Mouse (Mus musculus) urinary bladder, postnatal 14 days (tissue): Measurements from ENCODE around the gene Hgfac.
A peak's percentile ranks its signal among the peaks of the same experiment; 100 is the strongest.

Source experiments
- DNase-seq: peaks from one replicate; pipeline ENCODE4 v3.0.0; 2021; ENCODE audit warnings: low spot score

Hgfac gene

DNA sequence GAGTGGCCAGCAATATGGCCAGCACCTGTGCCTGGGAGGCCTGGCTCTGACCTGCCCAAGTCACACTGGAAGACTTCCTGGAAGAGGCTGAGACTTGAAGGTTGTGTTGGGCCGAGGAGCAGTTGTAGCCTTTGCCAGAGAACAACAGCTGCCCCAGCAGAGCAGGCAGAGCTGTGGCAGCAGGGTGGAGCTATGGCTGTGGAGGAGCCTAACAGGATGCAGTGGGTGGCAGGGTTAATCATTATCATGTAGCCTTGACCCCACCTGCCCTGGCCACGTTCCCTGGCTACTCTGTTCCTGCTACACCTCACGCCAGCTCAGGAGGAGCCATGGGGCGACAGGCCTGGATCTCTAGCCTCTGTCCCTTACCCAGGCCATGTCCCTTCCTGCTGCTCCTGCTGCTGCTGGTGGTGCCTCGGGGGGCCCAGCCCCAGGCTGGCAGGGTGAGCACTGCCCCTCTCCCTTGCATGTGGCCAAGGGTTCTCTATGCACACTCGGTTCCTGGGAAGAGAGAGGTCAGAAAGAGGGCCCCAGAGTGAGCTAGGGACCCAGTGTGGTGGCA lies at the start of gene Hgfac:
TSS of gene Hgfac (plus strand) at position 242 of the 562 bp plus-strand sequence.
- peak; percentile 64 for DNase-seq

DNA sequence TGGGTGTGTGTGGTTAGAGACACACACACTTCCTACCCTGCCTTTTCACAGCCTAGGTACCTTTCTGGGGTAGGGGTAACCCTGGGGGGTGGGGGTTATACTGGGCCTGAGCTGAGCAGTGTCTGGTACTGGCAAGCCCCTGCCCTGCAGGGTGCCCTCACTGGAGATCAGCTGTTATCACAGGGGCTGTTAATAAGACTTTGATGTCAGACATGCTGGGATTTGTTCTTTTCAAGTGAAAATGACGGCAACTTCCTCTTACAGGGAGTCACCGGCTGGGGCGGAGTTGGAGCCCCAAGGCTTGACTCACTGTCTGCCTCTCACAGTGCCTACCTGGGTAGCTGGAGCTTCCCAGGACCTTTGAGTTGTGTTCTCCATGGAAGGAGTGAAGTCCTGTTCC lies 42.6 kb upstream of the Hgfac start:
- DNase-seq: peak; percentile 71

DNA sequence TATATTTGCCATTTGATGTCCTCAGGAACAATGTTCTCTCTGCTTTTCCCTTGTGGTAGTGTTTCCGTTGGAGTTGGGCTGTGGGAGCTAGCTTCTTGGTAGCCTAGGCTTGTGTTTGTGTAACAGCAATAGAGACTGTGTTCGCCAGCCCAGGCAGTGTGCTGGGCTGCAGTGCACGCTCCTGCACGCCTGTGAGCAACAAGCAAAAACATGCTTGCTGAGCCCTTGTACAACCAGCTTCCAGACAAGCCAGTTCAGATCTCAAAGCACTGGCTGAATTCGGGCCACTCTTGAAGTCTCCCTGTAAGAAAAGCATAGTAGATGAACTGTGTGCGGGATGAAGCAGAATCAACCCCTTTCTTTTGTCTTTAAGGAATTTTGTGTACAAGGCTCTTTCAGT lies 42.0 kb upstream of the Hgfac start:
- DNase-seq: peak; percentile 57

DNA sequence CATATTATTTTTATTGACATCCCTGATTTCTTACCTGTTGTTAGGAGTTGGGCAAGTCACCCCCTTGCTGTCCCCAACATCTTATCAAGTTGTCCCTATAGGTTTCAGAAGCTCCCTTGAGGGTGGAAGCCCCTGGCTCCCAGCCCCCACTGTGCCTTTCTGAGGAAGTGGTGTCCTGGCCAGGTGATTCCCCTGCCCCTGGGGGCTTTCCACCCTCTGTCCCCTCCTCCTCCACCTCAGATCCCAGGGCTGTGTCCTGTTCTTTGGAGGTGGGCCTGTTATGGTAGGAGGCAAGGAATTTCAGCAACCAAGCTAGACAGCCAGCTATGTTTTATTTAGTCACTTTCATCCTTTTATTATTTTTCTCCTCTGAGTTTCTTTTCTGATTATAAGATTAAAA lies 41.0 kb upstream of the Hgfac start:
- DNase-seq: no peak

DNA sequence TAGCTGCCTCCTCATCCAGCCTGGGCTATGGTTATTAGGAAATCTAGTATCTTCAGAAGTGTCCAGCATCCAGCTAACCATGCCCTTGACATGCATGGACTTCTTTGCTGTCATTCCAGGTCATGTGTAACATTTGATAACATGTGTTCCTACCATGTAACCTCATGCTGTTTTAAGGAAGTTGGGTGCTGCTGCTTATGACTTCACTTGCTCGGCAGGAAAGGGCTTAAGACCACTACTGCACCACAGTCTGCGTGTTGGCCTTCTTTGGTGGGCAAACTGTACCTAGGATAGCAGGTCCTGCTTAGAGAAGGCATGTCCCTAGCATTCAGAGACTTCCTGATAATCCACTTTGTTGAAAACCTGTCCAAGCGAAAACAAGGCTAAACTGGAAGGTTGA lies 40.2 kb upstream of the Hgfac start:
- no peak for DNase-seq

DNA sequence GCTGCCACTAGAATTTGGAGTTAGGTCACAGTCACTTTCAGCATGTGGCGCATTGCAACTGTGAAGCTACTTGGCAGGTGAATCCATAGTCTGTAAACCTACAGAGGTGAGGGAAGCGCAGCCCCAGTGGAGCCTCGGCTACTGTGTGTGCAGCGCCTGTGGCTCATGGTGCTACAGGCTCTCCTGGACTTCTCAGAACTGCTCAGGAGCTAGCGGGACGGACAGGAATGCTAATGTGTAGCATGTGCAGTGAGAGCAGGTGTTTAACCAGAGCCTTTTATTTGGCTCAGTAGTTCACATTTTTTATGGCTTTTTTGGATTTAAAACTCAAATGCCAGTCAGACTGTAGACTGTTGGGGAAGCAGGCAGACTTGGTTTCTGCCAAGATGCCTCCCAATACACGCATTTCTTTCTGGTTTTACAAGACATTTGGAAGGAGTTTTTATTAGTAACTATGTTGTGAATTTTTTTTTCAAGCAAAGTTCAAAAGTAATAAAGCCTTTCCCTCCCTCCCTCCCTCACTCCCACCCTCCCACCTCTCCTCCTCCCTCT lies 37.6 kb upstream of the Hgfac start:
- no peak for DNase-seq

DNA sequence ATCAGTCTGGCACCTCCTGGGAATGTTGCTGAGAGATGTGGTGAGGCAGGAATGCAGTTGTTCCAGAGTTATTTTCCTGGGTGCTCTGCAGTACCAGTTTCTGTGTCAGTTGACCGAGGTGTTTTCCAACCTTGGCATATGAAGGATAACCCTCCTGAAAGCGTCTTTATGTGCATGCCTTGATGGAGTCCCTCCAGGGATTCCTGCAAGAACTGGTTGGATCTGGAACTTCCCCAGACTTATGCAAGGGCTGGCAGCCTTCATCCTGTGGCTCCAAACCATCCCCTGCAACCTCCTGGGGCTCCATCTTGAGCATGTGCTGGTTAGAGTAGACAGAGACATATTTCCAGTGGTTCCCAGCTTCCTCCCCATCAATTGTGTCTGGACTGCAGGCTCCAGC lies 36.5 kb upstream of the Hgfac start:
- DNase-seq: no peak

DNA sequence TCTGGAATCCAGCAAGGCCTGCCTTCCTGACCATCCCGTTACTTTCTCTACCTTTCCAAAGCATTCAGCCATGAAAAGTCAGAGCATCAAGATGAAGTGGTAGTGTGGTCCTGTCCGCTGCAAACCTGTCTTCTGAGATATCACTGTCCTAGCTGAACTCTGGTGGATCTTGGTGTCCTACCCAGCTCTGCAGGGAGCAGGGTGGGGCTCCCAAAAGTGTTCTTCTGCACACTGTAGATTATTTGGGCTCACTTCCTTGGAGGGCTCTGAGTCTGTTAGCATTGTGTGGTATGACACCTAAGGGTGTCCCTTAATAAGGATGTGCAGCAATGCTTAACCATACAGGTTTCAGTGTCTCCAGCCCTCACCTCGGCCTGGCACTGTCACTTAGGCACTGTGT lies 35.6 kb upstream of the Hgfac start:
- no peak for DNase-seq

DNA sequence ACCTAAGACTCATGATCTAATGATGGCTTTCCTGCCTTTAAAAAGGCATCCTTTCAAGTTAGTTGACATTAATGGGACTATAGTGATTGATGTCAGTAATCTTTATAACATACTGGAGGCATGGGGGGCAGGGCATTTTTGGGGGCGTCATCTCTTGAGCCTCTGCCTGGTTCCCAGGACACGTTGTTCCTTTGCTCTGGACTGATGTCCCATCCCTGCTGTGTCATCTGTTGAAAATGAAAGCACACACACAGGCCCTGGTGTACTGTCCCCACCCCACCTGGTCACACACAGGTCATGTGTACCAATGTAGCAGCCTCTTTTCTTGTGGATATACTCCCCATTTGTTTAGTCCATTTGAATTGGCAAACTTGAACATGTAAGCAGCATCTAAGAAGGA lies 34.7 kb upstream of the Hgfac start:
- DNase-seq: no peak

DNA sequence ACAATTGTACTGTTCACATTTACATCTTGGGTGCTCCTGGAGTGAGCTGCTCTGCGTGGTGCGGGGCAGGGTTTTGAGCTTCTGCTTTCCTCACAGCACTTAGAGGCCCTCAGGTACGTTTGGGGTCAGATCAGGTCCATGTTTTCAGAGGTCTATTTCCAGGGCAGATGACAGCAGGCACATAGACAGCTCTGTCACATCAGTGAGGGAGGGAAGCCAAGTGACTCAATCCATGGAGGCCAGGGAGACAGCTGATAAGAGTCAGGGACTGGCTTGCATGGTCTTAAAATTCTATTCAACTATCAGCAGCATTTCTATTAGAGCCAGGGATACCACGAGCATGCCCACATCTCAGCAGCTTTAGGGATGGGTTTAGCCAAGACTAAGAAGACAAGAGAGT lies 32.1 kb upstream of the Hgfac start:
- DNase-seq: no peak

DNA sequence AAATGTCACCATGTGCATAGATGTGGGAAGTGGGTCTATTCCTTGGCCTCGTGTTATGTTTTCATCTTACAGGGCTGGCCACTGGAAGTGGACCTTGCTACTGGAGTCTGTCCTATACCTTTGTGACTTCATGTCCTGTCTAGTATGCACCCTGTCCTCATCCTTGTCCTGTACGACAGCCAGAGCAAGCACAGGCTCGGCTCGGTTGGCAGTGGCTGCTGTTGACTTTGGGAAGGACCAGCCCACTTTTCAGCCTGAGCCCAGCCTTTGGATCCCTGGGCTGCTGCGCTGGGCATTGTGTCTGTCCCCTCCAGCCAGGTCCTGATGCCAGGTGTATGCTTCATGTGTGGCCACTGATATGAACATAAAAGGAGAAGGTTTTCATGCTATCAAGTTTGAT lies 30.7 kb upstream of the Hgfac start:
- DNase-seq: no peak

DNA sequence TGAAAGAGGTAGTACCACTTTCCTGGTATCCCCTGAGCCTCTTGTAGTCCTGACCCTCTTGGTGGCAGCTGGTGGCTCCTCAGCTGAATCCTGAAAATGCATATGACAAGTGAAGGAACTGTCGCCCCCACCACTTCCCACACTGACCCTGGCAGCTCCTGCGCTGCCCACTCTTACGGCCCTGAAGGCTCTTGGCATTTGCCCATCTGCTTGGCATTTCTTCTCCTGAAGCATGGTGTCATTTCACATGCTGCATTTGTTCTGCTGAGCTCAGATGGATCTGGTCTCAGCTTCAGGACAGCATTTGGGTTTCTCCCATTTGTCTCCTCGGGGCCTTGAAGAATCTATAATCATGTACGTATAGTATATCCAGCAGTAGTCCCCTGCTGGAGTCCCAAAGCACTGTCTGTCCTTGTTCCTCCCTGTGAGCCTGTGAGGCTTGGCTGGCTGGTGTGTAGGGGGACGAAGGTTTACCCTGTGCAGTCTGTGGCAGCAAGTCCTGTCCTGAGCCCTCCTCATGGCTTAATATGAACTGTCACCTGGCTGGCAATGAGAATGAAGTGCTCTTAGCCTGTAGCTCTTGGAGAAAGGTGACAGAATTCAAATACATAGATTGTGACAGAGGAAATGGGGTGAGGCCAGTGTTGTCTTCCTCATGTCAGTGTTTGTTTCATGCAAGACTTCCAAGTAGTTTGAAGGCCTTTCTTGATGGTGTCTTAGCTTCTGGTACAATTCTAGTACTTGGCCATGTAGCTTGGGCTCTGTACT lies 30.0 kb upstream of the Hgfac start:
- no peak for DNase-seq

DNA sequence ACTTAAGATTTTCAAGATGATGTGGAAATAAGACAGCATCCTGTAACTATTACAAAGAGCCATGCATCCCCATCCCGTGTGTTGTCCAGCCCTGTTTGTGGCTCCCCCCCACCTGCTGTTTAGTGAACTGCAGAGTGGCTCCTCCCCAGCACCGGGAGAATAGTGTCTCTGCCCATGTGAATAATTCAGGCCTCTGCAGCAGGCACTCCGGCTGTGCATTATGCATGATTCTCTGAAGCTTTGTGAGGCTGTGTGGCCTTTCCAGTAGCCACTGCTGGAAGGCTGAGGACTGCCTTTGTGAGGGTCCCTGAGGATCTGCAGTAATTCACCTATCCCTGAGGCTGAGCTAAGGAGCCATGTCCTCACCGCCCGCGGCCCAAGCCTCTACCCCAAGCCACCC lies 27.3 kb upstream of the Hgfac start:
- no peak for DNase-seq

DNA sequence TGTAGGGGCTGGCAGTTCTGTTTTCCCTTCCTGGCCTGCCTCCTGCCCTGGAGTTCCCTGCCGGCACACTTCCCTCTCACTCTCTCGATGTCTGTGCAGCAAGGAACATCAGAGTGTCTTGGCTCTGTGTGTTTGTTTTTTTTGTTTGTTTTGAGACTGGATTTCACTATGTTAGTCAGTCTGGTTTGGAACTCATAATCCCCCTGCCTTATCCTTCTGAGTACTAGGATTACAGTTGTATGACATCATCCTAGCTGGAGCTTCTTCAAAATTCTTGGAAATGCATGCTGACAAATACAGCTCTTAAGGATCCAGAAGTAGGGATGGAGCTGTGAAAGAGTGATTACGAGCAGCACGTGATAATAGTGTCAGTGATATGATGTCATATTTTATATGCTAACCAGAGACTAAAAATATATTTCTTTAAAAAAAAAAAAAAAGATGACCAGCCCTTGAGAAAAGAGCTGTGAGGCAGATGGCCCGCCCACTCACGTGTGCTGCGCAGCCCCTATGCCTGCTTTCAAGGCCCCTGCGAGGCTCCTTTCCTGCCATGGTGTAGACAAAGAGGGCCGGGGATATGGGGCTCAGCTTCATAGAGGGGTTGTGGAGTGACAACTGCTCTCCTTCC lies 21.5 kb upstream of the Hgfac start:
- no peak for DNase-seq

DNA sequence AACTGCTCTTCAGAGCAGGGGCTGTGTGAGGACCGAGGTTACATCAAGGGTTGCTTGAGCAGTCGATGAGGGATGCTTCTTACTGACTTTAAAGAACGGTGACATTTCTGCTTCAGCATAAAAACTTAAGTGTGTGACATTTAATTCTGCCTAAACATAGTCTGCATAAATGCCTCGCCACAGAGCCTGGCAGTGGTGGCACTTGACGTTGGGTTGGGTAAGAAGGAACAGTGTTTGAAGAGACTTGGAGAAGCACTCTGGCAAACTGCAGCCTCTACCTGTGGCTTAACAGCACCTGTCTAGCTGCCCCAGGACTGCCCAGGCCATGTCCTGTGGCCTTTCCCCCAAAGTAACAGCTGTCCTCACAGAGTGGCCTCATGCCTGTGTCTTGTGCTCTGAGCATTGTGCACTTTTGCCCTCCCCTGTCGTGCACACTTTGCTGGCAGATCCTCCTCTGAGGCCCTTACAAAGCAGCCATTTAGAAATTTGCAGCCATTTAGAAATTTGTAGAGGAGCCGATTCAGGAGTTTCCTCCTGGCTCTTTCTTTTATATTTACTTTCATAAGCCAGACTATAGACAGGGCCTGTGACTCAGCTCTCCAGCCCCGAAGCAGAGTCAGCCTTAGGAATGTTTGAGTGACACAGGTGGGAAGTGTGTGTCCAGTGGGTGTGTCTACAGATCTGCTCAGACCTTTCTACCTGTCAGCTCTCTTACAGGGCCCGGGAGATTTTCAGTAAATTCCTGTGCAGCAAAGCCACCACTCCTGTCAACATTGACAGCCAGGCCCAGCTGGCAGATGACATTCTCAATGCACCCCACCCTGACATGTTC lies 20.7 kb upstream of the Hgfac start:
- no peak for DNase-seq

DNA sequence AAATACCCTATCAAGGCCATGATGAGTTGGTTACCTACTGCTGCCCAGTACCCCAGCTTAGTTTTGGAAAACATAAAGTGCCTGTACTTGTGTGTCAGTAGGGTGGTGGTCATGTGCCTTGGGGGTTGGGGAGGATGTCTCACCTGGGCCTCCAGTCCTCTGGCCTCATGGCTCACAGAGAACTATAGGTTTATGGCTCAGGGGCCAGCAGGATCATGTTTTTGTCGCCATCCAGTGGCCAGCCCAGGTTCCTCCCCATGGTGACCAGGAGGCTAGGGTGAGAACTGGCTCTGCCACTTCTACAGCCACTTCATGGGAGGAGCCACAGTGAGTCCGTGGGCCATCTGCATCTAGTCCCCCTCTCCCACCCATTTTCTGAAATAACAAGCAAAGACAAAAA lies 16.3 kb upstream of the Hgfac start:
- DNase-seq: peak; percentile 76

DNA sequence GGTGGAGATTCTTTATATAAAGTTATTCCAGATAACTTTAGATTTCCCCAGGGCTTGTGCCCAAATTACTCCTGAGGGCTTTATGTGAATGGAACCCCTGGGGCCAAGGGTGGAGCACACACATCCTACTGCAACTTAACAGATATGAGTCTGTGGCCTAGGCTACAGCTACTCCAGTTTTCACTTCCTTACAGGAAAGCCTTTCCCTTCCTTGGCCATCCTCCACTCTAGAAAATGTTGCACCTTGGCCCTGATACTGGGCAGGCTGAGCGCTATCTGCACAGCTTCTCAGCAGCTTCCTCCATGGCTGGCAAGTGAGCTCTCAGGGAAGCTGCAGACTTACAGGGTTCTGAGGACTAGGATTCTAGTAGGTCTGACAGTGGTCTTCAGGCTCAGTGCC lies 12.0 kb upstream of the Hgfac start:
- no peak for DNase-seq

DNA sequence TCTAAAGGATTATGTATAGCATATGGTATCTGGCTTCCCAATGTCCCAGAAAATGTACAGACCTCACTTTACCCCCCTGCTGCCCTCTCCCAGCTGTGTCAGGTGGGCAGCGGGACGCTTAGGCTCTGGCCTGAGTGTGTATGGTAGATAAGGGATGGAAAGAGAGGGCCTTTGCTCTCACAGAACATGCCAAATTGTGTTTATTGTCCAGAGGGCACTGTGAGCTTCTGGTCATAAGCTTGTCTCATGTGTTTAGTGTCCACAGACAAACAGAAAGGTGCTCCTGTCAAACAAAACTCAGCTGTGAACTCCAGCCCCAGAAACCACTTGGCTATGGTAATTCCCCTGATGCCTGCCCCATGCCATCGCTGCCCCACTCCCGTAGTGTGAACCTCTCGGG lies 11.6 kb upstream of the Hgfac start:
- no peak for DNase-seq

DNA sequence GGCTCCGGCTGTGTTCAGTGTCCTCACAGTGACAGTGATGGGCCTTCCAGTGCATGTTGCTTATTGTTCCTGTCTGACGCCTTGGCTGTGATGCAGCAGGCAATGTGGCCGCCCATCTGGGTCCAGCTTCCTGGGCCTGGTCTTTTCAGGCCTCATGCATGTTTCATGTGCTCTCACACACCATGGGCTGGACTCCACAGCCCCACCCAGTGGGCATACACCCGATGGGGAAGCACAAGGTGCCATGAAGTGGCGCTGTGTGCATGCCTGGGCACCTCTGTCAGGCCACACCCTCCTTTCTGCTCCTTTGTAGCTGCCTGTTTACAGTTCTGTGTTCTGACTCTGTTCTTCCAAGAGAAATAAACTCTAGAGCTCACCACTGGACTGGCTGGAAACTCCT lies 8.2 kb upstream of the Hgfac start:
- DNase-seq: peak; percentile 81

DNA sequence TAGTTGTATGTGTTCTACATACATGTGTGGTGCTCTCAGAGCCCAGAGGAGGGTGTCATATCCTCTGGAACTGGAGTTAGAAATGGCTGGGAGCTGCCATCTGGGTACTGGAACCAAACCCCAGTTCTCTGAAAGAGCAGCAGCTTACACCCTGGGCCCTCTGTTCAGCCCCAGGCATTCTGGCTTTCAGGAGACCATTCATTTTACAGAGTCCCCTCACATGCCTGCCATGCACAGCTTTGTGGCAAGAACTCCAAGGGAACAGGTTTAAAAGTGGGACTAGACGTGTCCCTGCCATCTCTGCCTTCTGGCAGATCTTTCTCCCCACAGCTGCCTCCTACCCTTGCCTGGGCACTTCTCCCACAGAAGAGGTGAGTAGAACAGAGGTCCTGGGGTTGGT lies 7.7 kb upstream of the Hgfac start:
- DNase-seq: no peak

DNA sequence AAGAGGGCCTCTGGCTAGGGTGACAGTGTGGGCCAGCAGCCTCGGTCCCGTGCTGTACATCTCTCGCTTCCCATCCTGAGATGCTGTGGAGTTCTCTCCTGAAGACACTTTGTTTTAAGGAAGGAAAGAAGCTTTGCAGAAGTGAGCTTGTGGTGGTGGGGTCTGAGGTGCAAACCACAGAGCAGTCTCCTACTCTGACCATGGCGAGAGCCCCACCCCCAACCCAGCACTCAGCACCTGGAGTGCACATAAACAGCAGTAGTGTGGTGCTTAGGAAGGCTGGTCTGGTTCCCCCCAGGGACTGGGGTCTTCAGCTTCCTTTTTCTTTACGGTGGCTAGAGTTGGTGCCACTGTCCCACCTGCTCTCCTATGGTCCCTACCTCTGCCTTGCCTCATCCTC lies 6.2 kb upstream of the Hgfac start:
- no peak for DNase-seq

DNA sequence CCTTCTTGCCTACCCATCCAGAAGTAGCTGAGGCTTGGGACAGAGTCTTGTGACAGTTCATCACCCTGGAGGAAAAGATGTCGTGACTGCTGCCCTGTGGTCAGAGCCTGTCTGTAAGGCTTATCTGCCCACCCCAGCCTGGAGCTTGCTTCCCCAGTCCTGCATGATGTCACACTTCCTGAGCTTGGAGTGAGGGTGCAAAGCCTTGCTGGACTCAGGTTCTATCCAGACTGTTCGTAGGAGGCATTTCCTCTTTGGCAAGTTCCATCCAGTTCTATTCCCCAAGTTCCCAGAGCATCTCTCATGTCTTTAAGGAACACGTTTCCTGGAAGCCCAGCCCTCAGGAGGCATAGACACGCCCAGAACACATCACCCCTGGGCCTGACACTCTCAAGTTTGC lies 5.5 kb upstream of the Hgfac start:
- no peak for DNase-seq

DNA sequence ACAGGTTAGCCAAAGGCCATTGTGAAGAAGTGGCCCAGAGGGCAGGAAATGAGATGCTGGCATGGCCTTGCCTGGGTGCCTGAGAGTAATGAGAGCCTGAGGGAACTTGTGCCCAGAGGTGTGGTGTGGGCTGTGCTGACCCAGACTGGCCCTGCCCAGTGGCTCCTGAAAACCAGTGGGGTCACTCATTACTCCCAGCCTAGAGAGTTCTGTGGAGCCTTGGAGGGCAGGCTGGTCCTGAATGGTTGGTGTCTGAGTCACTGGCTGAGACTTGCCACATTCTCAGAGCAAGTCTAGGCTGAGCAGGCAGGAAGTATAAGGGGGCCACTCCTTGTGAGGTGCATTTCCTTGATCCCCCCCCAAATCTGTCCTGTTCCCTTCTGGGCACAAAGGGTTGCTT lies 3.9 kb upstream of the Hgfac start:
- DNase-seq: peak; percentile 79
